Mouse (Mus musculus) ES-E14 (cell line): ENCODE measurements around the gene Cul1. TPM values are rescaled to one million over a fixed set of nuclear protein-coding genes. Genes with fewer than 3 reads are reported as not detected.

Source experiments
- DNase-seq: peaks from one replicate; pipeline ENCODE4 v3.0.0-alpha.2; 2013; ENCODE audit warnings: low read depth, low spot score
- H3K27ac ChIP-seq: 2 replicates; pipeline ENCODE4 v1.5.1; 2012; ENCODE audit warnings: low read depth, mild to moderate bottlenecking, low read length, moderate library complexity, mixed read lengths; ENCODE audit not compliant: poor library complexity, insufficient read depth, severe bottlenecking
- H3K36me3 ChIP-seq: 2 replicates; pipeline ENCODE4 v1.6.1; 2012; ENCODE audit warnings: mild to moderate bottlenecking, low read length, moderate library complexity, mixed read lengths; ENCODE audit not compliant: control insufficient read depth, poor library complexity, insufficient read depth, severe bottlenecking
- H3K4me1 ChIP-seq, 2 experiments: fragments of 150-350 bp in 1 of 2; sonication (generic) in 1 of 2; 2 replicates each; pipeline ENCODE4 v1.6.1; 2012; ENCODE audit warnings: low read length in 2 of 2, mild to moderate bottlenecking in 1 of 2, mixed read lengths in 1 of 2; ENCODE audit not compliant: control insufficient read depth in 2 of 2, insufficient read depth in 2 of 2, poor library complexity in 1 of 2
- H3K4me3 ChIP-seq, 2 experiments: fragments of 150-350 bp in 1 of 2; sonication (generic) in 1 of 2; 2 replicates each; pipeline ENCODE4 v1.5.1; 2012; ENCODE audit warnings: low read length in 2 of 2, low read depth in 1 of 2, mild to moderate bottlenecking in 1 of 2, mixed read lengths in 1 of 2; ENCODE audit not compliant: insufficient read depth in 1 of 2, poor library complexity in 1 of 2, severe bottlenecking in 1 of 2
- H3K9ac ChIP-seq: 2 replicates; pipeline ENCODE4 v1.6.1; 2012; ENCODE audit warnings: low read depth, mild to moderate bottlenecking, low read length, mixed read lengths; ENCODE audit not compliant: poor library complexity, insufficient read depth, severe bottlenecking
- H3K9me3 ChIP-seq: fragments of 150-350 bp; sonication (generic); 2 replicates; pipeline ENCODE4 v1.6.1; 2012; ENCODE audit warnings: low read depth, mild to moderate bottlenecking, low read length; ENCODE audit not compliant: control insufficient read depth, insufficient read depth
- CHD2 ChIP-seq: IDR thresholded peaks from 2 replicates; pipeline ENCODE4 v1.6.1; 2014; ENCODE audit warnings: mild to moderate bottlenecking, low read depth, low read length, inconsistent platforms
- HCFC1 ChIP-seq: IDR thresholded peaks from 2 replicates; pipeline ENCODE4 v1.6.1; 2012; ENCODE audit warnings: low read length, inconsistent platforms, borderline replicate concordance; ENCODE audit not compliant: insufficient read depth
- MAFK ChIP-seq: IDR thresholded peaks from 2 replicates; pipeline ENCODE4 v1.6.1; 2014; ENCODE audit warnings: mild to moderate bottlenecking, low read depth, low read length, inconsistent platforms; ENCODE audit not compliant: insufficient read depth
- ZC3H11A ChIP-seq: IDR thresholded peaks from 2 replicates; pipeline ENCODE4 v1.6.1; 2012; ENCODE audit warnings: low read depth, mild to moderate bottlenecking, inconsistent platforms, low read length, borderline replicate concordance
- ZNF384 ChIP-seq: IDR thresholded peaks from 2 replicates; pipeline ENCODE4 v1.6.1; 2012; ENCODE audit warnings: low read depth, low read length, inconsistent platforms
- in situ Hi-C, 2 experiments: fragments of 600-800 bp; cut with MboI; formaldehyde crosslinking; loops; one replicate each; pipeline ENCODE4 v1.15.1; 2025; ENCODE audit warnings: low sequenced_read_pairs in 2 of 2, inconsistent platforms in 1 of 2; ENCODE audit not compliant: unreplicated experiment in 2 of 2
- total RNA-seq: library from RNA; depleted of rRNA; stranded (reverse); fragments of 300-350 nt; gene quantifications from 2 replicates; pipeline ENCODE4 v1.2.3, GENCODE M21; 2012

Gene Cul1
- total RNA-seq, 1 experiment, result 123 TPM

DNA sequence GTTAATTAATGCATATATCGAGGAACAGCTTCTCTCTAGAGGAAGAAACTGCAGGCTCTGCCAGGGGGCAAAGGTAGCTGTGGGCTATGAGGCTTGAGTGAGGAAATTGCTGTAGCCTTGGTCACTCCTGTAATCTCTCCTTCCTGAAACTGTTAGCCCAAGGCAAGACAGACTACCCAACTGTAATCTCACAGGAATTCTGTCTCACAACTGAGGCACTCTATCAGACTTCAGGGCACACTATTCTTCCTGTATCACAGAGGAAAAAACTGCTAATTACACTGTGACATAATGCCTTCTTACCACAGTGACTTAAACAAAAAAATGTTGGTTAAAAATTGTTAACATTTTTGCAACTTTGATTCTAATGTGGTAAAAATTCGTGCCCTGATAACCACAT, 106.1 kb downstream of the Cul1 start:
- H3K27ac ChIP-seq, result no peak overlapping the region
- peaks cover 12% of the 10 kb centered on the region for H3K36me3 ChIP-seq
- TF ChIP-seq MAFK (no peak), HCFC1 (no peak), ZNF384 (no peak)
- no peak overlapping the region for H3K4me3 ChIP-seq
- no peak for DNase-seq
- no peak overlapping the region for H3K9ac ChIP-seq
- in situ Hi-C loops, result no loop called here
- H3K9me3 ChIP-seq, result no peaks in the 10 kb centered on the region
- no peaks in the 10 kb centered on the region; a peak in 1 of 4 replicates for H3K4me1 ChIP-seq

DNA sequence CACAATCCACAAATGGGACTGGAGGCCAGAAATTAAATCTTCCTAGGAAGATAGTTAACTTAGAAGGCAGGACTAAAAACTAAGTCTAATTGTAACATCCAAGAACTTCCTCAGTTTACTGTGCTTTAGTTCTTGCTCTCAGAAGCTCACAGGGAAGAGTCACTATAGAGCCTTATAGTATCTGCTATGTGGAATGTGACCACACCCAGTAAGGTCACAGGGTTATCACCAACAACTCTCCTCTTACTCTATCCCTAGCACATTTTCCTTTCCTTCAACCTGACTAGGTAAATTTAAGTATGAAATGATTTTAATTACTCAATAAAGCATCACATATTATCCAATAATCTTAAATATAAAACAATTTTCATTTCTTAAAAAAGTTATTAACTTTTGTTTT, 107.2 kb downstream of the Cul1 start:
- Histone ChIP-seq H3K9me3 (no peaks in the 10 kb centered on the region), H3K4me1 (no peaks in the 10 kb centered on the region; a peak in 1 of 4 replicates), H3K4me3 (no peak overlapping the region), H3K9ac (no peak overlapping the region), H3K27ac (no peak overlapping the region), H3K36me3 (peaks cover 10% of the 10 kb centered on the region)
- in situ Hi-C loops, result no loop called here
- TF ChIP-seq ZNF384 (no peak), MAFK (no peak), ZC3H11A (no peak), HCFC1 (no peak), CHD2 (no peak)
- no peak for DNase-seq

DNA sequence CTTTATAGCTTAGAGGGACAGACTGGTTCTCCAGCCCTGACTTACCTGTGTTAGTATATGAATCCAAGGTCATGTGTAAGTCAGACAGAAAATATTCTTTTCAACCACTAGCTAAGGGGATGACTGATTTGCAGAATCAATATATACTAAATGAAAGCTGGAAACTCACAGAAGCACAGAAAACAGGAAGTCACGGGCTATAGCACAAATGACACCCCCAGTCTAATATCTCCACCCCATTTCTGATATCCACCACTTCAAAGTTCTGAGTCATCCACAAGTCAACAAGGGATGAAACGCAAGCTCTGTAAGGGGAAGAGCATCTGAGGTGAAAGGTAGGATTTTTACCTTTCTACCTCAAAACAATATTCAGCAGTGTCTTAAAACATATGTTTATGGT, 107.6 kb downstream of the Cul1 start:
- no peak for TF ChIP-seq CHD2
- no peak for TF ChIP-seq ZNF384
- no peak for TF ChIP-seq HCFC1
- no peak for TF ChIP-seq ZC3H11A
- no peak for TF ChIP-seq MAFK
- H3K9me3 ChIP-seq, result no peaks in the 10 kb centered on the region
- no peak for DNase-seq
- H3K27ac ChIP-seq, result no peak overlapping the region
- H3K9ac ChIP-seq, result no peak overlapping the region
- no peaks in the 10 kb centered on the region; a peak in 1 of 4 replicates for H3K4me1 ChIP-seq
- in situ Hi-C loops, result no loop called here
- H3K36me3 ChIP-seq, result peaks cover 8% of the 10 kb centered on the region
- H3K4me3 ChIP-seq, result no peak overlapping the region

DNA sequence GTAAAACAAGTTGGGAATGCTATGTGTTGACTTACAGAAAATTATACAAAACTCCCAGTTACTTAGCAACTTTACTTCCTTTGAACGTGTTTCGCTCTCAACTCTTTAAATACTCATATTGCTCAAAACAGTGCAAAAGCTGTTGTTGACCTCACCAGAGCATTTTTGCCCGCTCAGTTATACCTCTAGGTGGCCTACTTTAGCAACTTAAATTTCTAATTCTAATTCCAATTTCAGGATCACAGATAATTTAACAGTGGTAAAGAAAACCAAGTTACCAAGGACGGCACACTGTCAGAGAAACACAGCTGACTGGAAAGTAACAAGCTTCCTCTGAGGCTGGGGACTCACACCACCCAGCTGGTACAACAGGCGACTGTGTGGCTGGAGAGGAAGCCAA, 108.2 kb downstream of the Cul1 start:
- TF ChIP-seq HCFC1 (no peak), ZC3H11A (no peak), CHD2 (no peak), MAFK (no peak), ZNF384 (no peak)
- H3K4me1 ChIP-seq, result no peaks in the 10 kb centered on the region; a peak in 1 of 4 replicates
- no peak overlapping the region for H3K4me3 ChIP-seq
- no peak for DNase-seq
- H3K27ac ChIP-seq, result no peak overlapping the region
- no peak overlapping the region for H3K9ac ChIP-seq
- peaks cover 10% of the 10 kb centered on the region for H3K36me3 ChIP-seq
- no peaks in the 10 kb centered on the region for H3K9me3 ChIP-seq
- in situ Hi-C loops, result no loop called here

DNA sequence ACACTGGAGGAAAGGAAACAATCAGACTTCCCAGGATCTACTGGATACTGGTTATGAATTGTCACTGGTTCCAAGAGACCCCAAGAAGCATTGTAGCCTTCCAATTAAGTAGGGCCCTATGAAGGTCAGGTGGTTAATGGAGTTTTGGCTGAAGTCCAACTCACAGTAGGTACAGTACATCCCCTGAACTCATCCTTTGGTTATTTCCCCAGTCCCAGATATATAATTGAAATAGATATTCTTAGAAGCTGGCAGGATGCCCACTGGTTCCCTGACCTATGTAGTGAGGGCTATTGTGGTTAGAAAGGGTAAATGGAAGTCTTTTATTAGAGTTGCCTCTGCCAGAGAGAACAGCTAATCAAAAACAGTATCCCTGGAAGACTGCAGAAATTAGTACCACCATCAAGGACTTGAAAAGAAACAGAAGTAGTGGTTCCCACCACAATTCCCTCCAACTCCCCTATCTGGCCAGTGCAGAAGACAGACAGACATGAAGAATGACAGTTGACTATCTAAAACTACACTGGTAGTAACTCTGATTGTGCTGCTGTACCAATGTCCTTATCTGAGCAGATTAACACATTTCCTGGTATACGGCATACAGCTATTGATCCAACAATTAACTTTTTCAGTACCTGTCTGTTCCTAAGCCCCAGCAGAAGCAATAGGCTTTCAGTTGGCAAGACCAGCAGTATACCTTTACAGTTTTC, 112.3 kb downstream of the Cul1 start:
- no peak for TF ChIP-seq ZNF384
- TF ChIP-seq CHD2, result no peak
- TF ChIP-seq MAFK, result no peak
- no peak for TF ChIP-seq HCFC1
- no peak for TF ChIP-seq ZC3H11A
- H3K36me3 ChIP-seq, result peaks cover 10% of the 10 kb centered on the region
- H3K4me1 ChIP-seq, result no peaks in the 10 kb centered on the region
- in situ Hi-C loops, result no loop called here
- H3K9me3 ChIP-seq, result no peaks in the 10 kb centered on the region
- no peak for DNase-seq
- no peak overlapping the region for H3K4me3 ChIP-seq
- no peak overlapping the region for H3K27ac ChIP-seq
- no peak overlapping the region for H3K9ac ChIP-seq
